Mouse (Mus musculus) heart, embryonic 16.5 days (tissue): Measurements from ENCODE around the gene Samm50. TPM values are rescaled to one million over a fixed set of nuclear protein-coding genes. Genes with fewer than 3 reads are reported as not detected.

Source experiments
- ATAC-seq: fragments of 200-750 bp; cut with Nextera tagmentation; replicated peaks from 2 replicates; pipeline ENCODE4 v1.8.0; 2017; ENCODE audit warnings: moderate number of reproducible peaks; ENCODE audit not compliant: insufficient read depth, low FRiP score; ENCODE audit errors: extremely low read depth
- H3K27ac ChIP-seq: fragments of 300-500 bp; sonication (generic); 2 replicates; pipeline ENCODE4 v1.5.1; 2014; ENCODE audit warnings: mild to moderate bottlenecking, low read length, control low read depth, moderate library complexity
- H3K27me3 ChIP-seq: fragments of 300-500 bp; sonication (generic); 2 replicates; pipeline ENCODE4 v1.6.1; 2014; ENCODE audit warnings: low read length, mixed read lengths; ENCODE audit not compliant: control insufficient read depth, insufficient read depth
- H3K36me3 ChIP-seq: fragments of 300-500 bp; sonication (generic); 2 replicates; pipeline ENCODE4 v1.6.1; 2014; ENCODE audit not compliant: control insufficient read depth, insufficient read depth
- H3K4me1 ChIP-seq: fragments of 300-500 bp; sonication (generic); 2 replicates; pipeline ENCODE4 v1.6.1; 2014; ENCODE audit warnings: low read length, mixed read lengths; ENCODE audit not compliant: control insufficient read depth, insufficient read depth
- H3K4me2 ChIP-seq: fragments of 300-500 bp; sonication (generic); 2 replicates; pipeline ENCODE4 v1.6.1; 2014; ENCODE audit warnings: low read depth, mild to moderate bottlenecking, control low read depth, low read length
- H3K4me3 ChIP-seq: fragments of 300-500 bp; sonication (generic); 2 replicates; pipeline ENCODE4 v1.5.1; 2014; ENCODE audit warnings: mild to moderate bottlenecking, control low read depth, low read length
- H3K9ac ChIP-seq: fragments of 300-500 bp; sonication (generic); 2 replicates; pipeline ENCODE4 v1.6.1; 2014; ENCODE audit warnings: low read length, control low read depth
- H3K9me3 ChIP-seq: fragments of 300-500 bp; sonication (generic); replicated peaks from 2 replicates; pipeline ENCODE4 v1.6.1; 2016; ENCODE audit warnings: low read length; ENCODE audit not compliant: control insufficient read depth
- WGBS: fragments of 180-500 bp; shearing (Covaris S2); extraction: QIAGEN DNeasy Blood & Tissue Kit; methylation state at CpG from one replicate; pipeline ENCODE4 v1.1.7; 2014; 5-methylcytosine and 5-hydroxymethylcytosine counted together
- polyA plus RNA-seq: library from polyadenylated mRNA; unstranded; fragments of >200 nt; fragmentation: Nextera tagmentation; extraction: Ambion mirVana; gene quantifications from 2 replicates; pipeline ENCODE4 v1.2.1, GENCODE M21; 2015

Samm50 gene
- polyA plus RNA-seq, 1 experiment from 2014 or later, result 159 TPM

GRCm38 (mm10) chr15:84226918-84227317 is 34.9 kb downstream of the Samm50 start:
- Histone ChIP-seq H3K4me1 (peaks cover 18% of the 10 kb centered on the region), H3K36me3 (no peaks in the 10 kb centered on the region), H3K27me3 (no peaks in the 10 kb centered on the region), H3K27ac (no peak overlapping the region), H3K9ac (no peak overlapping the region), H3K9me3 (no peaks in the 10 kb centered on the region), H3K4me2 (no peak overlapping the region), H3K4me3 (no peak overlapping the region)
- ATAC-seq, result no peak
- WGBS, result 88% methylated on average over 15 of the region's 15 CpGs

- H3K4me2 ChIP-seq, result peak overlapping the region; percentile 81
- H3K4me1 ChIP-seq, result peaks cover 20% of the 10 kb centered on the region
- ATAC-seq, result no peak
- H3K27me3 ChIP-seq, result no peaks in the 10 kb centered on the region
- peak overlapping the region; percentile 83 for H3K27ac ChIP-seq
- H3K36me3 ChIP-seq, result peaks cover 6% of the 10 kb centered on the region; the same call in 1 of the 2 replicates
- peak overlapping the region; percentile 69 for H3K4me3 ChIP-seq
- 13% methylated on average over 5 of the region's 5 CpGs for WGBS
- no peaks in the 10 kb centered on the region for H3K9me3 ChIP-seq
- peak overlapping the region; percentile 77 for H3K9ac ChIP-seq
These were observed 38.6 kb downstream of the Samm50 start for GRCm38 (mm10) chr15:84230661-84231060.

GRCm38 (mm10) chr15:84231113-84231712 is 39.2 kb downstream of the Samm50 start:
- peak overlapping the region; percentile 69 for H3K4me3 ChIP-seq
- WGBS, result 5% methylated on average over 16 of the region's 16 CpGs
- peaks cover 20% of the 10 kb centered on the region for H3K4me1 ChIP-seq
- H3K36me3 ChIP-seq, result peaks cover 6% of the 10 kb centered on the region; the same call in 1 of the 2 replicates
- peak overlapping the region; percentile 81 for H3K4me2 ChIP-seq
- peak; percentile 33; the same call in 1 of the 2 replicates for ATAC-seq
- peak overlapping the region; percentile 77 for H3K9ac ChIP-seq
- no peaks in the 10 kb centered on the region for H3K27me3 ChIP-seq
- H3K9me3 ChIP-seq, result no peaks in the 10 kb centered on the region
- peak overlapping the region; percentile 83 for H3K27ac ChIP-seq

- peaks cover 6% of the 10 kb centered on the region; the same call in 1 of the 2 replicates for H3K36me3 ChIP-seq
- no peaks in the 10 kb centered on the region for H3K27me3 ChIP-seq
- H3K4me2 ChIP-seq, result peak within 1 kb of the TSS; percentile 81
- ATAC-seq, result peak; percentile 76
- peaks cover 20% of the 10 kb centered on the region for H3K4me1 ChIP-seq
- H3K9me3 ChIP-seq, result no peaks in the 10 kb centered on the region
- peak within 1 kb of the TSS; percentile 77 for H3K9ac ChIP-seq
- H3K27ac ChIP-seq, result peak within 1 kb of the TSS; percentile 83
- under 1% methylated on average over 53 of the region's 53 CpGs for WGBS
- H3K4me3 ChIP-seq, result peak within 1 kb of the TSS; percentile 69
These were observed 39.9 kb downstream of the Samm50 start, which contains the start of gene Parvb for GRCm38 (mm10) chr15:84231721-84232561. TSS of gene Parvb (plus strand) at chr15:84232043.

GRCm38 (mm10) chr15:84232609-84233008 is 40.6 kb downstream of the Samm50 start:
- Histone ChIP-seq H3K9me3 (no peaks in the 10 kb centered on the region), H3K4me1 (peaks cover 20% of the 10 kb centered on the region), H3K27me3 (no peaks in the 10 kb centered on the region), H3K4me2 (peak overlapping the region; percentile 81), H3K4me3 (peak overlapping the region; percentile 69), H3K36me3 (peaks cover 6% of the 10 kb centered on the region; the same call in 1 of the 2 replicates), H3K9ac (peak overlapping the region; percentile 77), H3K27ac (peak overlapping the region; percentile 83)
- ATAC-seq, result no peak
- 16% methylated on average over 8 of the region's 8 CpGs for WGBS

- Histone ChIP-seq H3K4me2 (no peak overlapping the region), H3K4me3 (no peak overlapping the region), H3K4me1 (peaks cover 30% of the 10 kb centered on the region), H3K9ac (no peak overlapping the region), H3K36me3 (peaks cover 6% of the 10 kb centered on the region; the same call in 1 of the 2 replicates), H3K27ac (peak overlapping the region; percentile 70), H3K27me3 (no peaks in the 10 kb centered on the region), H3K9me3 (no peaks in the 10 kb centered on the region)
- ATAC-seq, result no peak
- 72% methylated on average over 7 of the region's 7 CpGs for WGBS
These were observed 42.9 kb downstream of the Samm50 start for GRCm38 (mm10) chr15:84234794-84235581.

GRCm38 (mm10) chr15:84235646-84236045 is 43.6 kb downstream of the Samm50 start:
- Histone ChIP-seq H3K36me3 (peaks cover 6% of the 10 kb centered on the region; the same call in 1 of the 2 replicates), H3K9me3 (no peaks in the 10 kb centered on the region), H3K9ac (no peak overlapping the region), H3K27ac (peak overlapping the region; percentile 70), H3K4me2 (no peak overlapping the region), H3K4me3 (no peak overlapping the region), H3K4me1 (peaks cover 28% of the 10 kb centered on the region), H3K27me3 (no peaks in the 10 kb centered on the region)
- WGBS, result 65% methylated on average over 7 of the region's 7 CpGs
- ATAC-seq, result peak; percentile 54

- 53% methylated on average over 15 of the region's 15 CpGs for WGBS
- H3K9me3 ChIP-seq, result no peaks in the 10 kb centered on the region
- ATAC-seq, result no peak
- H3K9ac ChIP-seq, result no peak overlapping the region
- H3K4me1 ChIP-seq, result peaks cover 22% of the 10 kb centered on the region
- 0 out of 2 replicates have a peak overlapping the region, but pooled peaks have one; percentile 44 for H3K4me2 ChIP-seq
- H3K4me3 ChIP-seq, result no peak overlapping the region
- peaks cover 6% of the 10 kb centered on the region; the same call in 1 of the 2 replicates for H3K36me3 ChIP-seq
- H3K27me3 ChIP-seq, result no peaks in the 10 kb centered on the region
- H3K27ac ChIP-seq, result no peak overlapping the region
These were observed 46.5 kb downstream of the Samm50 start for GRCm38 (mm10) chr15:84238552-84238951.
